Mouse (Mus musculus): ENCODE measurements around the gene Itgb4. TPM values are rescaled to one million over a fixed set of nuclear protein-coding genes. Genes with fewer than 3 reads are reported as not detected.

Gene Itgb4
- polyA plus RNA-seq, 1 experiment = 1.2 TPM

DNA sequence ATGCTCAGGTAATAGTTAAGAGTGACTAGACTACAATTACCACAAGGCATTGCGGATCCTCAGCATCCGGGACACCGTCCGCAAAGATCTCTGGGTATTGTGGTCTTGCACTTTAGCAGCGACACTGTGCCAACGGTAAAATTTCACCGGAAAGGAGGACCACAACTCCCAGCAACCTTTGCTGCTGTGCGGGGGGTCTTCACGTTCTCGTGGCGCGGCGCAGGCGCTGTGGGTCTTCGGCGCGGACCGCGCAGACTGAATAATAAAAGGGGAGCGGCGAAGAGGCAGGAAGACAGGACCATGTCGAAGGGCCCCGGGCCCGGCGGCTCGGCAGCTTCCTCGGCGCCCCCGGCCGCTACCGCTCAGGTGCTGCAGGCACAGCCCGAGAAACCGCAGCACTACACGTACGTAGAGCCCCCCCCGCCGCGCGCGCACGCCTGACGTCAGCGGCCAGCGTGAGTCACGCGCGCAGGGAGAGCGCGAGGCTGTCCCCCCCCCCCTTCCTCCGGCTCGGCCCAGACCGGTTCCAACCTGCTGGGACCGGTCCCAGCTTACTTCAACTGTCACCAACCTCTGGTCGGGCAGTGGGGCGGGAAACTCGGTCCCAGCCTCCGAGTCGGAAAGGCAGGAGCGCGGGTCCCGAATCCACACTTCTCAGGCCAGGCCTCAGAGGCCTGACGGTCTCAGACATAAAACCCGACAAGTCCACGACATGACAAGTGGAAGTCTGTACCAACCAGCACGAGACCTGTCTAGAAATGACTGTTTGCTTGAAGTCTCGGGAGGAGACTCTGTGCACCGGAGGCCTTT, 55.8 kb downstream of the Itgb4 start, which contains the start of gene Unk:
Unk (plus strand) TSS at position 235 of the 810 bp plus-strand sequence.
- no peaks in the 10 kb centered on the region for H3K36me3 ChIP-seq (ENCODE audit: control insufficient read depth, insufficient read depth)
- H3ac ChIP-seq (ENCODE audit: control insufficient read depth, insufficient read length) = peak within 1 kb of the TSS; percentile 65
- no peak for TF ChIP-seq POLR2AphosphoS2 (IDR thresholded peaks at IDR 0.05; ENCODE audit: insufficient read length, low read depth)
- peak in 1 of 3 experiments; percentile 21 for TF ChIP-seq MYOD1 (IDR thresholded peaks at IDR 0.05; ENCODE audit: control insufficient read depth in 1 of 3, insufficient read length in 2 of 3, low read depth in 2 of 3)
- peak in 1 of 3 experiments; percentile 35 for TF ChIP-seq MYOG (IDR thresholded peaks at IDR 0.05; ENCODE audit: control insufficient read depth in 1 of 3, insufficient read depth in 1 of 3, insufficient read length in 2 of 3, low read depth in 2 of 3)
- TF ChIP-seq POLR2A (IDR thresholded peaks at IDR 0.05; ENCODE audit: insufficient read length, low read depth) = peak; percentile 54
- peak; percentile 71 for TF ChIP-seq SRF (IDR thresholded peaks at IDR 0.05; ENCODE audit: control insufficient read depth, insufficient read length, low read depth)
- TF ChIP-seq USF1 (IDR thresholded peaks at IDR 0.05; ENCODE audit: low read depth) = no peak
- no peaks in the 10 kb centered on the region for H3K27me3 ChIP-seq (ENCODE audit: control insufficient read depth, insufficient read depth, insufficient read length)
- peaks cover 48% of the 10 kb centered on the region for H3K79me2 ChIP-seq (ENCODE audit: control insufficient read depth, insufficient read depth)
- peak within 1 kb of the TSS; percentile 67 for H3K4me3 ChIP-seq
- peak within 1 kb of the TSS; percentile 94 for H3K4me2 ChIP-seq (ENCODE audit: low read depth)

DNA sequence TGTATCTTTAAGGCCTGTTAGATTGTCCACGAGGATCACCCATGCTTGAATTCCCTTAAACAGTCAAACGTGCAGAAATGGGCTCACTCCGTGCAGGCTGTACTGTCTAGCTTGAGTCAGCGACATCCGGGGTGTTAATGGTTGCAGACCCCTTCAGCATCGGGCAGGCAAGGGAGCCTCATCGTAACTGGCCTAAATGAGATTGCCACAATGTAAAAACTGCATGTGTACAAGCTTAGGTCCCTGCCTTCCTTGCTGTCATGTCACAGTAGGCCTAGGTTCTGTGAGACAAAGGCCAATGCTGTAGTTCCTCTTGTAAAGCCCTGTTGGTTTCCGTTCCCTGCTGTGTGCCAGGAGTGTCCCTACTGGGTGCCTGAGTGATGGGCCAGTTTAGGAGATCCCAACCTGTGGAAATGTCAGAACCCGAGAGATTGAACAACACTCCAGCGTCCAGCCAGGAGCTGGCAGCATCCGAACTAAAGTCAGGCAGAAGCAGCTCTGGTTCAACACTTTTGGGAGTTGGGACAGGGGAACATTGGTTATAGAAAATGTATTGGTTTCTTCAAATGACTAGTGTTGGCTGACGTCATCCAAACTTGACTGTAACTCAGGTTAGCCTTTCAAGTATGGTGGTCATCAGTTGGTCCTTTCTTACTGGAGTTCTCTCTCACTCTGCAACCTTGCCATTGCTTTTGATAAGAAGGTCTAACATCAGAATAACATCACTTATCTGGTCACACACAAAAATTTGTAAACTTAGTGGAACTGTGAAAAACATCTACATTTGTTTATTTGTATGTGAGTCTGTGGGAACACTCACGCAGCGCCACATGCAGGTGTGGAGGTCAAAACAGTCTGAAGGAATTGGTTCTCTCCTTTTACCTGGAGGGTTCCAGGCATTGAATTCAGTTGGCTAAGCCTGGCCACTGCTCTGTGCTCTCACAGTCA, 56.7 kb downstream of the Itgb4 start:
- Histone ChIP-seq H3K4me2 (ENCODE audit: low read depth) (peak overlapping the region; percentile 94), H3ac (ENCODE audit: control insufficient read depth, insufficient read length) (peak overlapping the region; percentile 65), H3K27me3 (ENCODE audit: control insufficient read depth, insufficient read depth, insufficient read length) (no peaks in the 10 kb centered on the region), H3K4me3 (peak overlapping the region; percentile 67), H3K36me3 (ENCODE audit: control insufficient read depth, insufficient read depth) (no peaks in the 10 kb centered on the region), H3K79me2 (ENCODE audit: control insufficient read depth, insufficient read depth) (peaks cover 57% of the 10 kb centered on the region)
- TF ChIP-seq POLR2AphosphoS2 (IDR thresholded peaks at IDR 0.05; ENCODE audit: insufficient read length, low read depth) (peak; percentile 64), TCF12 (IDR thresholded peaks at IDR 0.05; ENCODE audit: insufficient read depth, poor library complexity, severe bottlenecking) (no peak)

DNA sequence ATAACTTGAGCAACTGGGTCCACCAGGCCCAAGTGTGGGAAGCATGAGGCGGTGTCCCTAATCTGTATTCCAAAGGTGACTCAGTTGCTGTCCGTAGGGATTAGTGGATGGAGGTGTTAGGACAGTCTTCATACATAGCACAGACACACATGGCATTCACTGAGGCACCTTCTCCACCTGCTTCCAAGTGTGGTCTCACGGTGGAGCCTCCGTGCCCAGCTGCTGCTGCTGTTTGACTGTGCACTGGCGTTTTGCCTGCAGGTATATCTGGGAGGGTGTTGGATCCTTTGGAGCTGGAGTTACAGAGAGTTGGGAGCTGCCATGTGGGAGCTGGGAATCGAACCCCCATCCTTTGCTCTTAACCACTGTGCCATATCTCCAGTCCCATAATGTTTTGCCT, 60.1 kb downstream of the Itgb4 start:
- Histone ChIP-seq H3K36me3 (ENCODE audit: control insufficient read depth, insufficient read depth) (peaks cover 6% of the 10 kb centered on the region), H3K4me2 (ENCODE audit: low read depth) (no peak overlapping the region), H3ac (ENCODE audit: control insufficient read depth, insufficient read length) (no peak overlapping the region), H3K27me3 (ENCODE audit: control insufficient read depth, insufficient read depth, insufficient read length) (no peaks in the 10 kb centered on the region), H3K4me3 (no peak overlapping the region), H3K79me2 (ENCODE audit: control insufficient read depth, insufficient read depth) (peaks cover 90% of the 10 kb centered on the region)
- TF ChIP-seq SRF (IDR thresholded peaks at IDR 0.05; ENCODE audit: control insufficient read depth, insufficient read length, low read depth) (no peak), MYOG (IDR thresholded peaks at IDR 0.05; ENCODE audit: control insufficient read depth in 1 of 3, insufficient read depth in 1 of 3, insufficient read length in 2 of 3, low read depth in 2 of 3) (no peak), USF1 (IDR thresholded peaks at IDR 0.05; ENCODE audit: low read depth) (no peak), CEBPB (IDR thresholded peaks at IDR 0.05; ENCODE audit: insufficient read depth, poor library complexity, severe bottlenecking) (no peak), REST (IDR thresholded peaks at IDR 0.05; ENCODE audit: insufficient read depth, insufficient read length) (no peak), MYOD1 (IDR thresholded peaks at IDR 0.05; ENCODE audit: control insufficient read depth in 1 of 3, insufficient read length in 2 of 3, low read depth in 2 of 3) (no peak), MAX (IDR thresholded peaks at IDR 0.05; ENCODE audit: low read depth) (no peak), TCF3 (IDR thresholded peaks at IDR 0.05; ENCODE audit: insufficient read length, low read depth) (no peak), POLR2AphosphoS2 (IDR thresholded peaks at IDR 0.05; ENCODE audit: insufficient read length, low read depth) (no peak), E2F4 (IDR thresholded peaks at IDR 0.05; ENCODE audit: insufficient read depth) (no peak), TCF12 (IDR thresholded peaks at IDR 0.05; ENCODE audit: insufficient read depth, poor library complexity, severe bottlenecking) (no peak), POLR2A (IDR thresholded peaks at IDR 0.05; ENCODE audit: insufficient read length, low read depth) (no peak)

GRCm38 (mm10) chr11:116036671-116037070, 62.2 kb downstream of the Itgb4 start:
- H3K4me3 ChIP-seq = no peak overlapping the region
- peaks cover 90% of the 10 kb centered on the region for H3K79me2 ChIP-seq (ENCODE audit: control insufficient read depth, insufficient read depth)
- no peaks in the 10 kb centered on the region for H3K27me3 ChIP-seq (ENCODE audit: control insufficient read depth, insufficient read depth, insufficient read length)
- TF ChIP-seq TCF12 (IDR thresholded peaks at IDR 0.05; ENCODE audit: insufficient read depth, poor library complexity, severe bottlenecking) (no peak), POLR2A (IDR thresholded peaks at IDR 0.05; ENCODE audit: insufficient read length, low read depth) (no peak), REST (IDR thresholded peaks at IDR 0.05; ENCODE audit: insufficient read depth, insufficient read length) (no peak), MAX (IDR thresholded peaks at IDR 0.05; ENCODE audit: low read depth) (no peak), E2F4 (IDR thresholded peaks at IDR 0.05; ENCODE audit: insufficient read depth) (no peak), MYOG (IDR thresholded peaks at IDR 0.05; ENCODE audit: control insufficient read depth in 1 of 3, insufficient read depth in 1 of 3, insufficient read length in 2 of 3, low read depth in 2 of 3) (no peak), TCF3 (IDR thresholded peaks at IDR 0.05; ENCODE audit: insufficient read length, low read depth) (no peak), USF1 (IDR thresholded peaks at IDR 0.05; ENCODE audit: low read depth) (no peak)
- peaks cover 11% of the 10 kb centered on the region for H3K36me3 ChIP-seq (ENCODE audit: control insufficient read depth, insufficient read depth)
- H3ac ChIP-seq (ENCODE audit: control insufficient read depth, insufficient read length) = no peak overlapping the region
- no peak overlapping the region for H3K4me2 ChIP-seq (ENCODE audit: low read depth)

All from myocyte (in vitro differentiated cells).